Mouse (Mus musculus): ENCODE results near the gene Usp32. TPM values are rescaled to one million over a fixed set of nuclear protein-coding genes. Genes with fewer than 3 reads are reported as not detected.

The Usp32 gene
- total RNA-seq, 2 experiments from 2014 or later: 91.4 to 93.5 TPM

- no peak for DNase-seq
Measured at GRCm38 (mm10) chr11:85123267-85123992, 16.5 kb downstream of the Usp32 start.

GRCm38 (mm10) chr11:85122073-85122472 is 17.9 kb downstream of the Usp32 start:
- no peak for DNase-seq

DNA sequence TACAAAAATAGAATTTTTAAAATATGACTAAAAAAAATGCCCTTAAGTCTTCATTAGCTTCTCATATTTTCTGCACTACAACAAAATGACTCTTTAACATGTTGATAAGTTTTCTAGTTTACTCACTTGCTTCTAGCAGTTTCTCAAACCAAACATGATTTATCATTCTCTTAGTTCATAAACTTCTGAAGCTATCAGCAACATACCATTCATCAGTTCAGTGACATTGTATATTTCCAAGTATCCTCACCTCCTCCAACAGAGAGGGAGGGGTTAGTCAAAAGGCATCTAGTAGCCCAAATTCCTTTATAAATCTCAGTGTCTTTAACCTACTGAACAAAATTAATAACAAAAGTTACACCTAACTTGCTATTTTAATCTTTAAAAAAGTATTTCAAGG is 22.8 kb downstream of the Usp32 start:
- DNase-seq: no peak

DNA sequence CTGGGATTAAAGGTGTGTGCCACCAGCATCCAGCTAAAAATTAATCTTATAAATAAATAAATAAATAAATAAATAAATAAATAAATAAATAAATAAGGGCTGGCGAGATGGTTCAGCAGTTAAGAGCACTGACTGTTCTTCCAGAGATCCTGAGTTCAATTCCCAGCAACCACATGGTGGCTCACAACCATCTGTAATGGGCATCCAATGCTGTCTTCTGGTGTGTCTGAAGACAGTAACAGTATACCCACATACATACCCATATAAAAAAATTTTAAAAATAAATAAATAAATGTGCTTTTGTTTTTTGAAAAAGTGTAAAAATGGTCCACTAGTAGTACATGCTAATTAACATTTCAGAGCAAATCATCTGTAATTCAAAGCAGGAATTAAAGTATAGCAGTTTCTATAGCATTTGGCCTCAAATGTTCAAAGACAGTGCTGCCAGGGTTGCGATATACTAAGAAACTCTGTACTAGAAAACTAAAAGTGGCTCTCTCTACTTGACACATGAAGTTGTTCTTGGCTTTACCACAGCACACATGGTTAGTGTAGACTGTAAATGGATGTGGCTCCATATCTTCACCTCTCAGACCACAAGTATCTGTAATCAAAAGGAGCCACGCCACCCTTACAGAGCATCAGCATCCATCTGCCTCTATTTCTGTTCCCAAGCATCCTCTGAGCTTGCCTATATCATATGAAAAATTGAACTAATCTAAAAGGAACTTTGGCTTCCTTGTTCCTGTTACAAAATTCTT is 23.7 kb downstream of the Usp32 start:
- DNase-seq: no peak

GRCm38 (mm10) chr11:85109957-85110356 is 30.0 kb downstream of the Usp32 start:
- no peak for DNase-seq

GRCm38 (mm10) chr11:85107217-85107616 is 32.7 kb downstream of the Usp32 start:
- DNase-seq: no peak

DNA sequence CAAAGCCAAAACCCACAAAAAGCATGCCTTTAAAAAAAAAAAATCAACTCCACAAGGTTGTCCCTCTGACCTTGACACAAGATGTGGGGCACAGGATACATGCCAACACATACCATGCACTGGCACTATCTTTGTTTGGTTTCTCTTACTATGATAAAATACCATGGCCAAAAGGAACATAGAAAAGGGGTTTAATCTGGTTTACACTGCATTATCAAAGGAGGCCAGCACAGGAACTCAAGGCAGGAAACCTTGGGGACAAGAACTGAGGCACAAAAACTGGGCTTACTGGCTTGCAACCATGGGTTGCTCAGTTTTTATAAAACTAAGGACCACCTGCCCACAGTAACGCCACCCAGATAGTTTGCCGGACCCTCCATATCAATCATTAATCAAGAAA is 34.1 kb downstream of the Usp32 start:
- no peak for DNase-seq

- no peak for DNase-seq
Measured at GRCm38 (mm10) chr11:85103763-85104162, 36.2 kb downstream of the Usp32 start.

GRCm38 (mm10) chr11:85095116-85095515 is 44.8 kb downstream of the Usp32 start:
- no peak for DNase-seq

DNA sequence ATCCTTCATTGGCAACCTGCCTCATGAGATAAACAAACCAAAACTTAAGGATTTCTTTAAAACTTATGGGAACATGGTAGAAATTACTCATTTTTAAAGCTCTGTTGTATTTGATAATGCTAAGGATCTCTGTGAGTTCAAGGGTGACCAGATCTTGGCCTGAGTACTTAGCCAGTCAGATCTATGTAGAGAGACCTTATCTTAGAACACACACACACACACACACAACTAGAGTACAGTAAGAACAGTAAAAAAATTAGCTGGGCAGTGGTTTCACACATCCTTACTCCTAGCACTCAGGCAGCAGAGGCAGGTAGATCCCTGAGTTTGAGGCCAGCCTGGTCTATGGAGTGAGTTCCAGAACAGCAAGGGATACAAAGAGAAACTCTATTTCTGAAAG is 53.7 kb downstream of the Usp32 start:
- DNase-seq: no peak

DNA sequence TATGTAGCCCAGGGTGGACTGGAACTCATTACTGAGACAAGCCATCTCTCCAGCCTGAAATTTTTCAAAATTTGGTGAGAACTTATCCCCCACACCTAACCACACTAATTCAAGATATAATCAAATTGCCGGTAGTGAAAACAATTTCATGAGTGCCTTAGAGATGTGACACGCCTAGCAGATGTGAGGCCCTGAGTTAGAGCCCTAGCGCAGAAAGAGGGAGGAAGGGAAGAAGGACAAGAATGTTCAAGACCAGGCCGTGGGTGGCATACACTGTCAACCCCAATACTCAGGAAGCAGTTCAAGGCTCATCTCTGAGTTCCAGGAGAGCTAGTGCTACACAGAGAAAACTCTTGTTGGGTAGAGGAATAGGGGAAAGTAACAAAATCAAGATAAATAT is 72.1 kb downstream of the Usp32 start:
- no peak for DNase-seq

- no peak for DNase-seq
Measured at GRCm38 (mm10) chr11:85058562-85058961, 81.4 kb downstream of the Usp32 start.

GRCm38 (mm10) chr11:85057544-85057943 is 82.4 kb downstream of the Usp32 start:
- no peak for DNase-seq

DNA sequence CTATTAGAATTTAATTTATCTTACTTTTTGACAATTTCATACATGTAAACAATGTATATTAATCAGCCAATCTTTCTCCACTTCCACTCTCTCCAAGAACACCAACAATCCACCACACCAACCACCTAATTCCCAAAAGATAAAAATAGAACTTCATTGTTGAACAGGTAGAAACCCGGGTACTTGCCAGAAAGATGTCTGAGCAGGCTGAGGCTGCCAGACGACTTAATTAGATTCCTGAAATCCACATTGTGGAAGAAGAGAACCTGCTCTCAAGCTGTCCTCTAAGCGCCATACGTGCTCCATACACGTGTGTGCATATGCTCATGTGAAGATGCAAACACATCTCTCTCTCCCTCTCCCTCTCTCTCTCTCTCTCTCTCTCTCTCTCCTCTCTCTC is 83.1 kb downstream of the Usp32 start:
- DNase-seq: no peak

DNA sequence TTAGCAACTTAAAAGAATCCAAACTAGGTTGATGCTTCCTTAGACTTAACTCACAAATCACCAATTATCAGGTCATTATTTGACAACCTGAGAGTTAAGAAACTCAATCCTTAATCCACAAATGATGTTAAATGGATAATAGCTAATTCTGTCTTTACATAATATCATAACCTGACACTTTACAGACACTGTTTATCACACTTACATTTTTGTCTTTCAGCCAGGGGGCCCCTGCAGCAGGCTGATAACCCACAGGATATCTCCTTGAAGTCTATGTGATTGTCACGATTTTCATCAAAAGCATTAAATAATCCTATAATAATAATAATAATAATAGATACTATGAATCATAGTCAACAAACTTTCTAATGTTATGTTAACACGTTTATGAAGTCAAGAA is 84.4 kb downstream of the Usp32 start:
- no peak for DNase-seq

DNA sequence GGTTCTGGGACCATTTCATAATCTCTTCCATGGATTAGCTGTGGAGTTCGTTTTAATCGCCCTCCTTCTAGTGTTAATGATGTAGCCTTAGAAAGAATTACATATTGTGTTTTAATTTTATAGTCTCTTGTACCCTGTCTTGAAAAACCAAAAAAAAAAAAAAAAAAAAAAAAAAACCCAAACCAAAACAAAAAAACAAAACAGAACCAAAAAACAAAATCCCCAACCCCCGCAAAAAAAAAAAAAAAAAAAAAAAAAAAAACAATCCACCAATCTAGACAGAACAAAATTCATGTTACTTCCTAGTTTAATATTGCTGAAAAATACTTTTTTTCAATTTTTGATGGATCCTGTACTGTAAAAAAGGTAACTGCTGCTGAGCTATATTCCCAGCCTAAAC is 100.7 kb downstream of the Usp32 start:
- no peak for DNase-seq

DNA sequence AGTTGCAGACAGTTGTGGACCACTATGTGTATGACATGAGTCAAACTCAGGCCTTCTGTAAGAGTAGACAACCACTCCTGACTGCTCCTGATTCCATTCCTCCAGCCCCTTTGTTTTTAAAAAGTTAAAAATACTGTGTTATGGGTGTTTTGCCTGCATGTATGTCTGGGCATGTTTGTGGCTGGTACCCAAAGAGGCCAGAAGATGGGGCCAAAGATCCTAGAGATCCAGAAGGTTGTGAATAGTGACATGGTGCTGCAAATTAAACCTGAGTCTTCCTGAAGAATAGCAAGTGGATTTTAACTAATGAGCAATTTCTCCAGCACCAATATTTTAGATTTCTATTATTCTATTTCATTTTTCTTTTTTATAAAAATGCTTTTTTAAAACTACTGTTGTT is 126.8 kb downstream of the Usp32 start:
- DNase-seq: no peak

GRCm38 (mm10) chr11:85003566-85003965 is 136.4 kb downstream of the Usp32 start:
- peak; percentile 44 to 51 for DNase-seq

- no peak for DNase-seq
Measured at GRCm38 (mm10) chr11:84995241-84995640, 144.7 kb downstream of the Usp32 start.

DNA sequence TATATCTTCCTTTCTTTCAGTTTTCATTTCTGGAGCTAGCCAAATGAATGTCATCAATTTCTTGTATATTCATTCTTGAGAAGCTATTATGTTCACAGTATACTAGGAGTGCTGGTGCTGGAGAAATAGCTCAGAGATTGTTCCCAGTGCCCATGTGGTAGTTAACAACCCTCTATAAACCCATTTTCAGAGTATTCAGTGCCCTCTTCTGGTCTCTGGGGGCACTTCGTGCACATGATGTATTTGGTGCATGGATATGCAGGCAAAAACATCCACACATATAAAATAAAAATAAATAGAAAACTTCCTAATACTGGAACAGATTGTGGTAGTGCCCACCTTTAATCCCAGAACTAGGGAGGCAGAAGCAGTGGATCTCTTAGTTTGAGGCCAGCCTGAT is 147.0 kb downstream of the Usp32 start:
- DNase-seq: no peak

- no peak for DNase-seq
Measured at GRCm38 (mm10) chr11:84988341-84988919, 151.5 kb downstream of the Usp32 start.

DNA sequence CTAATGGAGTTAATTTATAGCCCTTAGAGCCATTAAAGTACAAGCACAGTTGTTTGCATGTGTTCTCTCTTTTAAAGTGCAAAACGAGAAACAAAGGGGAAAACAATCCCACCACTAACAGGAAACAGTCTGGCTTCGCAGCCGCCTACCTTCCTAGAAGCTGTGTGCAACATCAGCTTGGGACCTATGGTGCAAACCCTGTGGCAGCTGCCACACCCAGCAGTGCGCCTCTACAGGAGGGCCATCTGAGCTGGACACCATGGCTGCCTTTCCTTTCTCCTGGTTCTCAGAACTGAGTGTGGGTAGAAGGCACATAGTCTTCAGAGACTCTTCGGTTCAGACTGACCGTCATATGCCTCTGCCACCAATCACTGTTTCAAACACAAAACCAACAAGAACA is 154.5 kb downstream of the Usp32 start:
- DNase-seq: no peak

GRCm38 (mm10) chr11:84980697-84981096 is 159.3 kb downstream of the Usp32 start:
- no peak for DNase-seq

- DNase-seq: no peak
Measured at GRCm38 (mm10) chr11:84979351-84979750, 160.6 kb downstream of the Usp32 start.
